ENCODE assay signal across 9 mouse cellular contexts in the genomic region with DNA sequence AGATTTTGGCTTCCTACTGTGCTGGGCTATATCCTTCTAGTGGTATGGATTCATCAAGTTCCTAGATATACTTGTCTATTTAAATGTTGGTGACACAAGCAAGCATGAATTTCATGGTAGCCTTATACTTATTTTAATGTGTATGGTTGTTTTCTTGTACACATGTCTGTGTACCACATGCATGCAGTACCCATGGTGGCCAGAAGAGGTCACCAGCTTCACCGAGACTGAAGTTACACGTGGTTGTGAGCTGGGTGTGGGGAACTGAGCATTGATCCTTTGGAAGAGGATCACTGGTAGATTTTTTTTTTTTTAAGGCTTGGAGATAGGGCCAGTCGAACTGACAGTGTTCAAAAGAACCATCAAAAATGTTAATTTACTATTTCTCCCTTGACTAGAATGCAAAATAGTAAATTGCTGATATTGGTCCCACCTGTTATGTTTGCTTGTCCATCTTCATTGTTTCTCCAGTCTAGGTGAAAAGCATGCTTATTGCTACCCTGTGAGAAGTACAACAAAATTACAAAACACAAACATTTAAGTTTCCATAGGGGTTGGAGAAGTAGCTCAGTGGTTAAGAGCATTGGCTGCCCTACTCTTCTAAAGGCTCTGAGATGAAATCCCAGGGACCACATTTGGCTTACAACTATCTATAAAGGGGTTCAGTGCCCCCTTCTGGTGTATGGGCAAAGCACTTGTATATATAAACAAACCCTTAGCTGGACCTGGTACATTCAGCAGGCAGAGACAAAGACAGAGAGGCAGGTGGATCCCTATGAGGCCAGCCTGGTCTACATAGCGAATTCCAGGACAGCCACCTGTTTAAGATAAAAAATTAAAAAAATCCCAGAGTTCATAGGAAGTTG. TPM values are rescaled to one million over a fixed set of nuclear protein-coding genes. Genes with fewer than 3 reads are reported as not detected.
A peak's percentile ranks its signal among the peaks of the same experiment; 100 is the strongest.
DNase-seq lines count a peak whose midpoint lies in the region; ATAC-seq lines count a peak whose summit lies in the region.
"Had no signal": no experiment of that assay in that cellular context is flagged by ENCODE, and none has a peak within 500 bp of the region (broad histone marks: within the 10 kb centered on the region; RNA-seq: fewer than 3 reads in every experiment).

No protein-coding gene starts in this region.

- peaks cover 19% of the 10 kb centered on the region; the same call in 1 of the 2 replicates for H3K36me3 ChIP-seq in liver, embryonic 13.5 days
- H3K36me3 ChIP-seq in hindbrain, embryonic 16.5 days (ENCODE audit: control insufficient read depth, insufficient read depth, low read length) = peaks cover 2% of the 10 kb centered on the region; the same call in 1 of the 2 replicates

- H3K9ac ChIP-seq in liver, embryonic 13.5 days = no peak overlapping the region
- H3K9ac ChIP-seq in hindbrain, embryonic 16.5 days (ENCODE audit: low read depth, low read length) = no peak overlapping the region
- H3K9ac ChIP-seq: hindbrain, embryonic 15.5 days had no signal

- no peaks in the 10 kb centered on the region for H3K27me3 ChIP-seq in liver, embryonic 13.5 days
- no peaks in the 10 kb centered on the region for H3K27me3 ChIP-seq in hindbrain, embryonic 16.5 days (replicated peaks; ENCODE audit: control insufficient read depth, insufficient read depth, low read length)
- H3K27me3 ChIP-seq: hindbrain, embryonic 15.5 days had no signal

- no peak overlapping the region for H3K4me3 ChIP-seq in liver, embryonic 13.5 days (replicated peaks)
- H3K4me3 ChIP-seq in hindbrain, embryonic 16.5 days (ENCODE audit: low read length) = no peak overlapping the region
- H3K4me3 ChIP-seq: hindbrain, embryonic 15.5 days had no signal

- DNase-seq in left cerebral cortex, postnatal 4 days = peak; percentile 56
- DNase-seq in left cerebral cortex, postnatal 25 days (ENCODE audit: low spot score in 2 of 2) = no peak
- DNase-seq in MN1 (ENCODE audit: low spot score) = peak; percentile 10
- peak; percentile 59 for DNase-seq in c-Kit-positive CD71-positive TER-119-positive erythroid progenitor cells, embryonic 14.5 days (ENCODE audit: low spot score)
- peak; percentile 29 for DNase-seq in liver, embryonic 13.5 days
- DNase-seq in skeletal muscle tissue, adult 2 months (ENCODE audit: low read depth, low spot score) = peak; percentile 16

- peak; percentile 93 for ATAC-seq in granulocyte monocyte progenitor cell, adult 5-6 weeks (replicated peaks; ENCODE audit: poor library complexity, severe bottlenecking)
- peak; percentile 66; the same call in 1 of the 2 replicates for ATAC-seq in liver, embryonic 13.5 days (ENCODE audit: low read depth)
- ATAC-seq in hindbrain, embryonic 16.5 days = no peak

- no peak overlapping the region for H3K27ac ChIP-seq in liver, embryonic 13.5 days
- H3K27ac ChIP-seq in hindbrain, embryonic 16.5 days (ENCODE audit: low read depth, low read length) = no peak overlapping the region
- H3K27ac ChIP-seq: hindbrain, embryonic 15.5 days had no signal

- no peaks in the 10 kb centered on the region for H3K4me1 ChIP-seq in liver, embryonic 13.5 days (replicated peaks)
- no peaks in the 10 kb centered on the region for H3K4me1 ChIP-seq in hindbrain, embryonic 16.5 days (ENCODE audit: control insufficient read depth, insufficient read depth, low read depth, low read length)
- H3K4me1 ChIP-seq: hindbrain, embryonic 15.5 days had no signal

- intact Hi-C loops in left cerebral cortex, postnatal 4 days (cut with DNase I) = loop anchor here (10.0 kb wide), 1 partner anchor 222 kb away; the partner anchor contains the start of gene S1pr1
- intact Hi-C loops in left cerebral cortex, postnatal 25 days (cut with DNase I) = loop anchor here (1.0 kb wide), 1 partner anchor 41 kb away; no protein-coding TSS in a partner anchor

- H3K4me2 ChIP-seq in liver, embryonic 13.5 days = no peak overlapping the region
- no peak overlapping the region for H3K4me2 ChIP-seq in hindbrain, embryonic 16.5 days (ENCODE audit: low read length)
- H3K4me2 ChIP-seq: hindbrain, embryonic 15.5 days had no signal

- WGBS in liver, embryonic 13.5 days (ENCODE audit: insufficient replicate concordance) = 39% methylated on average over 4 of the region's 4 CpGs
- WGBS in hindbrain, embryonic 16.5 days = 67% methylated on average over 4 of the region's 4 CpGs

- no peaks in the 10 kb centered on the region for H3K9me3 ChIP-seq in liver, embryonic 13.5 days (replicated peaks)
- no peaks in the 10 kb centered on the region for H3K9me3 ChIP-seq in hindbrain, embryonic 16.5 days (ENCODE audit: control insufficient read depth, low read length)
- H3K9me3 ChIP-seq: hindbrain, embryonic 15.5 days had no signal

RNA-seq across cellular contexts. Expression of gene Dph5, which starts 49.3 kb away (rescaled TPM):
- total RNA-seq in left cerebral cortex, postnatal 4 days (2021) = 10 to 100 TPM; 17.2 to 19.0 TPM
- 10 to 100 TPM; 12.7 to 13.8 TPM for total RNA-seq in left cerebral cortex, postnatal 25 days (2021)
- total RNA-seq in granulocyte monocyte progenitor cell, adult 5-6 weeks (2014; fragmentation: Nextera tagmentation) = 30.6 and 36.2 TPM in 2 replicates
- total RNA-seq in granulocyte monocyte progenitor cell, adult 5-6 weeks (2017) = 50.4 and 58.8 TPM in 2 replicates
- 23.5 and 25.6 TPM in 2 replicates for polyA plus RNA-seq in liver, embryonic 13.5 days (2015; fragmentation: Nextera tagmentation; extraction: Ambion mirVana)
- polyA plus RNA-seq in hindbrain, embryonic 16.5 days (2015; fragmentation: Nextera tagmentation; extraction: Ambion mirVana) = 25.0 and 26.9 TPM in 2 replicates

Comparison
In these comparisons a context has a peak if more than half of its experiments do, and no peak if none do; other contexts are left out.
1. DNase-seq: peak in left cerebral cortex, postnatal 4 days (single experiment), MN1 (single experiment), c-Kit-positive CD71-positive TER-119-positive erythroid progenitor cells, embryonic 14.5 days (single experiment), liver, embryonic 13.5 days (single experiment) and skeletal muscle tissue, adult 2 months (single experiment); none in left cerebral cortex, postnatal 25 days (0 of 2).